Mouse (Mus musculus) neural tube, embryonic 14.5 days (tissue): ENCODE data around the gene Proser3. TPM values are rescaled to one million over a fixed set of nuclear protein-coding genes. Genes with fewer than 3 reads are reported as not detected.
"Not testable (repeated sequence)": the region's sequence is repeated elsewhere in the genome, so short reads cannot be mapped to it uniquely, and the experiment has no call there.

ENCODE experiments used
- ATAC-seq: fragments of 200-750 bp; cut with Nextera tagmentation; 2 replicates; pipeline ENCODE4 v1.8.0; 2017; ENCODE audit warnings: low read depth, mild to moderate bottlenecking, moderate TSS enrichment, moderate library complexity
- H3K27ac ChIP-seq: fragments of 300-500 bp; sonication (generic); 2 replicates; pipeline ENCODE4 v1.5.1; 2014; ENCODE audit warnings: low read depth, mild to moderate bottlenecking, control low read depth, low read length, moderate library complexity, mixed read lengths
- H3K27me3 ChIP-seq: fragments of 300-500 bp; sonication (generic); 2 replicates; pipeline ENCODE4 v1.6.1; 2014; ENCODE audit warnings: low read length; ENCODE audit not compliant: control insufficient read depth, insufficient read depth
- H3K36me3 ChIP-seq: fragments of 300-500 bp; sonication (generic); 2 replicates; pipeline ENCODE4 v1.6.1; 2014; ENCODE audit warnings: low read length, mixed read lengths; ENCODE audit not compliant: control insufficient read depth, insufficient read depth
- H3K4me1 ChIP-seq: fragments of 300-500 bp; sonication (generic); 2 replicates; pipeline ENCODE4 v1.6.1; 2014; ENCODE audit warnings: low read length; ENCODE audit not compliant: control insufficient read depth, insufficient read depth
- H3K4me2 ChIP-seq: fragments of 300-500 bp; sonication (generic); 2 replicates; pipeline ENCODE4 v1.6.1; 2014; ENCODE audit warnings: mild to moderate bottlenecking, low read depth, low read length, control low read depth
- H3K4me3 ChIP-seq: fragments of 300-500 bp; sonication (generic); 2 replicates; pipeline ENCODE4 v1.5.1; 2014; ENCODE audit warnings: low read depth, low read length, control low read depth, mixed read lengths
- H3K9ac ChIP-seq: fragments of 300-500 bp; sonication (generic); replicated peaks from 2 replicates; pipeline ENCODE4 v1.6.1; 2014; ENCODE audit warnings: low read depth, mild to moderate bottlenecking, control low read depth, low read length, mixed read lengths
- H3K9me3 ChIP-seq: fragments of 300-500 bp; sonication (generic); 2 replicates; pipeline ENCODE4 v1.6.1; 2016; ENCODE audit warnings: low read length; ENCODE audit not compliant: control insufficient read depth
- WGBS: fragments of 180-500 bp; shearing (Covaris S2); extraction: QIAGEN DNeasy Blood & Tissue Kit; methylation state at CpG from one replicate; pipeline ENCODE4 v1.1.7; 2014; 5-methylcytosine and 5-hydroxymethylcytosine counted together
- polyA plus RNA-seq: library from polyadenylated mRNA; unstranded; fragments of >200 nt; fragmentation: Nextera tagmentation; extraction: Ambion mirVana; gene quantifications from 2 replicates; pipeline ENCODE4 v1.2.1, GENCODE M21; 2014

The Proser3 gene
- polyA plus RNA-seq, 1 experiment from 2014 or later: 11.1 TPM

GRCm38 (mm10) chr7:30522871-30523270, 29.2 kb downstream of the Proser3 start:
- 84% methylated on average over 10 of the region's 10 CpGs for WGBS

GRCm38 (mm10) chr7:30520856-30521255, 31.2 kb downstream of the Proser3 start:
- Histone ChIP-seq H3K4me1 (no peaks in the 10 kb centered on the region), H3K4me2 (no peak overlapping the region), H3K4me3 (no peak overlapping the region), H3K9ac (no peak overlapping the region), H3K36me3 (peaks cover 32% of the 10 kb centered on the region), H3K9me3 (no peaks in the 10 kb centered on the region), H3K27ac (no peak overlapping the region), H3K27me3 (no peaks in the 10 kb centered on the region)
- peak; percentile 10; the same call in 1 of the 2 replicates for ATAC-seq
- WGBS: 80% methylated on average over 5 of the region's 5 CpGs

More at GRCm38 (mm10) chr7:30522871-30523270, 29.2 kb downstream of the Proser3 start:
- Histone ChIP-seq H3K4me1 (no peaks in the 10 kb centered on the region), H3K36me3 (peaks cover 52% of the 10 kb centered on the region), H3K9me3 (no peaks in the 10 kb centered on the region), H3K4me3 (no peak overlapping the region), H3K4me2 (no peak overlapping the region), H3K27ac (no peak overlapping the region), H3K9ac (no peak overlapping the region), H3K27me3 (no peaks in the 10 kb centered on the region)
- ATAC-seq: no peak

GRCm38 (mm10) chr7:30520396-30520795, 31.7 kb downstream of the Proser3 start:
- Histone ChIP-seq H3K4me1 (no peaks in the 10 kb centered on the region), H3K9ac (no peak overlapping the region), H3K4me3 (no peak overlapping the region), H3K27ac (no peak overlapping the region), H3K36me3 (peaks cover 28% of the 10 kb centered on the region), H3K27me3 (no peaks in the 10 kb centered on the region), H3K9me3 (no peaks in the 10 kb centered on the region), H3K4me2 (no peak overlapping the region)
- 0 out of 2 replicates have a peak, but pooled peaks have one; percentile 15 for ATAC-seq
- 76% methylated on average over 4 of the region's 4 CpGs for WGBS

GRCm38 (mm10) chr7:30518325-30518724, 33.8 kb downstream of the Proser3 start:
- no peaks in the 10 kb centered on the region for H3K4me1 ChIP-seq
- no peak overlapping the region for H3K4me2 ChIP-seq
- H3K9ac ChIP-seq: no peak overlapping the region
- H3K9me3 ChIP-seq: no peaks in the 10 kb centered on the region
- no peaks in the 10 kb centered on the region for H3K27me3 ChIP-seq
- no peak for ATAC-seq
- peaks cover 9% of the 10 kb centered on the region for H3K36me3 ChIP-seq
- no peak overlapping the region for H3K27ac ChIP-seq
- H3K4me3 ChIP-seq: no peak overlapping the region
- whole genome bisulfite sequencing: 42% methylated on average over 8 of the region's 8 CpGs

GRCm38 (mm10) chr7:30515003-30515760, 36.9 kb downstream of the Proser3 start:
- Histone ChIP-seq H3K27me3 (no peaks in the 10 kb centered on the region), H3K4me1 (no peaks in the 10 kb centered on the region), H3K9me3 (no peaks in the 10 kb centered on the region), H3K27ac (no peak overlapping the region), H3K36me3 (no peaks in the 10 kb centered on the region), H3K9ac (no peak overlapping the region), H3K4me2 (no peak overlapping the region), H3K4me3 (no peak overlapping the region)
- 64% methylated on average over 24 of the region's 24 CpGs for WGBS
- ATAC-seq: no peak

GRCm38 (mm10) chr7:30508061-30508460, 44.0 kb downstream of the Proser3 start:
- Histone ChIP-seq H3K4me2 (no peak overlapping the region), H3K4me3 (no peak overlapping the region), H3K27ac (no peak overlapping the region), H3K9ac (no peak overlapping the region), H3K36me3 (no peaks in the 10 kb centered on the region), H3K27me3 (no peaks in the 10 kb centered on the region), H3K9me3 (no peaks in the 10 kb centered on the region), H3K4me1 (no peaks in the 10 kb centered on the region)
- 79% methylated on average over 4 of the region's 4 CpGs for WGBS
- ATAC-seq: no peak

- not testable (repeated sequence) for H3K4me2 ChIP-seq, H3K36me3 ChIP-seq, H3K9ac ChIP-seq, ATAC-seq, H3K27me3 ChIP-seq, H3K4me1 ChIP-seq, H3K9me3 ChIP-seq, H3K4me3 ChIP-seq, H3K27ac ChIP-seq
- WGBS: 79% methylated on average over 5 of the region's 5 CpGs
These were observed 50.9 kb downstream of the Proser3 start for GRCm38 (mm10) chr7:30501159-30501558.

GRCm38 (mm10) chr7:30495506-30496042, 56.5 kb downstream of the Proser3 start:
- not testable (repeated sequence) for H3K9me3 ChIP-seq, H3K4me3 ChIP-seq, ATAC-seq, H3K9ac ChIP-seq, H3K36me3 ChIP-seq, H3K4me1 ChIP-seq, H3K27me3 ChIP-seq, H3K27ac ChIP-seq, H3K4me2 ChIP-seq
- 54% methylated on average over 5 of the region's 5 CpGs for WGBS

- H3K36me3 ChIP-seq: no peaks in the 10 kb centered on the region
- no peak within 1 kb of the TSS for H3K4me3 ChIP-seq
- no peaks in the 10 kb centered on the region for H3K27me3 ChIP-seq
- WGBS: 42% methylated on average over 11 of the region's 11 CpGs
- no peak within 1 kb of the TSS for H3K9ac ChIP-seq
- no peak for ATAC-seq
- H3K4me2 ChIP-seq: no peak within 1 kb of the TSS
- H3K9me3 ChIP-seq: no peaks in the 10 kb centered on the region
- no peak within 1 kb of the TSS for H3K27ac ChIP-seq
- no peaks in the 10 kb centered on the region for H3K4me1 ChIP-seq
These were observed 58.6 kb downstream of the Proser3 start, which contains the start of gene Prodh2 for GRCm38 (mm10) chr7:30493401-30493931. Prodh2 (plus strand) TSS chr7:30493622.
